Mouse (Mus musculus) testis, adult 2 months (tissue): Measurements from ENCODE around the gene Map2k1. TPM values are rescaled to one million over a fixed set of nuclear protein-coding genes. Genes with fewer than 3 reads are reported as not detected.
A peak's percentile ranks its signal among the peaks of the same experiment; 100 is the strongest.
"Not testable (repeated sequence)": the region's sequence is repeated elsewhere in the genome, so short reads cannot be mapped to it uniquely, and the experiment has no call there.

ENCODE experiments used
- H3K27ac ChIP-seq: fragments of 200-500 bp; 2 replicates; pipeline ENCODE4 v1.5.1; 2012; ENCODE audit warnings: low read depth, low read length; ENCODE audit not compliant: control insufficient read depth, insufficient read depth
- H3K27me3 ChIP-seq: fragments of 200-500 bp; 2 replicates; pipeline ENCODE4 v1.6.1; 2012; ENCODE audit warnings: mild to moderate bottlenecking, low read length, moderate library complexity; ENCODE audit not compliant: control insufficient read depth, insufficient read depth
- H3K36me3 ChIP-seq: fragments of 200-500 bp; 2 replicates; pipeline ENCODE4 v1.6.1; 2012; ENCODE audit warnings: mild to moderate bottlenecking, low read length; ENCODE audit not compliant: control insufficient read depth, insufficient read depth
- H3K4me1 ChIP-seq: fragments of 200-500 bp; 2 replicates; pipeline ENCODE4 v1.6.1; 2012; ENCODE audit warnings: low read length; ENCODE audit not compliant: control insufficient read depth, insufficient read depth
- H3K4me3 ChIP-seq: fragments of 200-500 bp; 2 replicates; pipeline ENCODE4 v1.5.1; 2012; ENCODE audit warnings: low read depth, mild to moderate bottlenecking, low read length, moderate library complexity, mixed read lengths; ENCODE audit not compliant: control insufficient read depth
- CTCF ChIP-seq: fragments of 200-500 bp; IDR thresholded peaks from 2 replicates; pipeline ENCODE4 v1.5.1; 2012; ENCODE audit warnings: low read depth, mild to moderate bottlenecking, inconsistent platforms, low read length, moderate library complexity; ENCODE audit not compliant: control insufficient read depth, insufficient read depth, insufficient replicate concordance
- POLR2A ChIP-seq: fragments of 200-500 bp; IDR thresholded peaks from 2 replicates; pipeline ENCODE4 v1.6.1; 2012; ENCODE audit warnings: low read depth, mild to moderate bottlenecking, inconsistent platforms, low read length, moderate library complexity; ENCODE audit not compliant: control insufficient read depth
- polyA plus RNA-seq: library from polyadenylated mRNA; depleted of rRNA; stranded (reverse); fragments of >200 nt; gene quantifications from 2 replicates; pipeline ENCODE4 v1.2.3, GENCODE M21; 2012

Map2k1 gene
- polyA plus RNA-seq, 1 experiment: 5.8 TPM

- H3K4me3 ChIP-seq: no peak overlapping the region
- peaks cover 2% of the 10 kb centered on the region; the same call in 1 of the 2 replicates for H3K4me1 ChIP-seq
- no peaks in the 10 kb centered on the region for H3K36me3 ChIP-seq
- no peak overlapping the region for H3K27ac ChIP-seq
- H3K27me3 ChIP-seq: no peaks in the 10 kb centered on the region
- TF ChIP-seq CTCF (peak; percentile 40; the same call in 1 of the 2 replicates), POLR2A (no peak)
Measured at GRCm38 (mm10) chr9:64274919-64275318, 21.5 kb upstream of the Map2k1 start.

- TF ChIP-seq CTCF: no peak
- no peak for TF ChIP-seq POLR2A
- Histone ChIP-seq H3K27ac (no peak overlapping the region), H3K27me3 (no peaks in the 10 kb centered on the region), H3K4me3 (no peak overlapping the region), H3K36me3 (no peaks in the 10 kb centered on the region), H3K4me1 (peaks cover 2% of the 10 kb centered on the region; the same call in 1 of the 2 replicates)
Measured at GRCm38 (mm10) chr9:64274291-64274690, 20.9 kb upstream of the Map2k1 start.

GRCm38 (mm10) chr9:64273757-64274156, 20.3 kb upstream of the Map2k1 start:
- Histone ChIP-seq H3K4me3 (no peak overlapping the region), H3K36me3 (no peaks in the 10 kb centered on the region), H3K4me1 (peaks cover 2% of the 10 kb centered on the region; the same call in 1 of the 2 replicates), H3K27ac (no peak overlapping the region), H3K27me3 (no peaks in the 10 kb centered on the region)
- TF ChIP-seq POLR2A (no peak), CTCF (no peak)

- H3K27me3 ChIP-seq: no peaks in the 10 kb centered on the region
- no peak overlapping the region for H3K4me3 ChIP-seq
- H3K27ac ChIP-seq: no peak overlapping the region
- no peaks in the 10 kb centered on the region for H3K36me3 ChIP-seq
- H3K4me1 ChIP-seq: peaks cover 2% of the 10 kb centered on the region; the same call in 1 of the 2 replicates
- peak; percentile 31; the same call in 1 of the 2 replicates for TF ChIP-seq CTCF
- TF ChIP-seq POLR2A: no peak
Measured at GRCm38 (mm10) chr9:64272611-64273010, 19.2 kb upstream of the Map2k1 start.

- Histone ChIP-seq H3K36me3 (no peaks in the 10 kb centered on the region), H3K4me1 (peaks cover 2% of the 10 kb centered on the region; the same call in 1 of the 2 replicates), H3K27me3 (no peaks in the 10 kb centered on the region), H3K4me3 (no peak overlapping the region), H3K27ac (no peak overlapping the region)
- TF ChIP-seq POLR2A: no peak
- no peak for TF ChIP-seq CTCF
Measured at GRCm38 (mm10) chr9:64271249-64271648, 17.8 kb upstream of the Map2k1 start.

- H3K4me3 ChIP-seq, H3K27me3 ChIP-seq, H3K36me3 ChIP-seq, H3K27ac ChIP-seq, H3K4me1 ChIP-seq: not testable (repeated sequence)
Measured at GRCm38 (mm10) chr9:64268836-64269235, 15.4 kb upstream of the Map2k1 start.

- Histone ChIP-seq H3K4me3 (peak overlapping the region; percentile 13), H3K27me3 (no peaks in the 10 kb centered on the region), H3K4me1 (no peaks in the 10 kb centered on the region), H3K27ac (no peak overlapping the region), H3K36me3 (no peaks in the 10 kb centered on the region)
- TF ChIP-seq CTCF: no peak
- no peak for TF ChIP-seq POLR2A
Measured at GRCm38 (mm10) chr9:64268196-64268595, 14.8 kb upstream of the Map2k1 start.

- Histone ChIP-seq H3K27ac (no peak overlapping the region), H3K27me3 (no peaks in the 10 kb centered on the region), H3K36me3 (no peaks in the 10 kb centered on the region), H3K4me1 (no peaks in the 10 kb centered on the region), H3K4me3 (no peak overlapping the region)
- no peak for TF ChIP-seq POLR2A
- TF ChIP-seq CTCF: no peak
Measured at GRCm38 (mm10) chr9:64267231-64267630, 13.8 kb upstream of the Map2k1 start.
